Mouse (Mus musculus): Measurements from ENCODE around the gene Mettl5. TPM values are rescaled to one million over a fixed set of nuclear protein-coding genes. Genes with fewer than 3 reads are reported as not detected.
"Not testable (repeated sequence)": the region's sequence is repeated elsewhere in the genome, so short reads cannot be mapped to it uniquely, and the experiment has no call there.

Mettl5 gene
- 24.6 and 26.9 TPM in 2 replicates for polyA plus RNA-seq (2015; fragmentation: Nextera tagmentation; extraction: Ambion mirVana)

- Histone ChIP-seq H3K9ac (ENCODE audit: low read depth, low read length) (peak within 1 kb of the TSS; percentile 78), H3K27me3 (replicated peaks; ENCODE audit: control insufficient read depth, insufficient read depth, low read length) (no peaks in the 10 kb centered on the region), H3K27ac (ENCODE audit: low read depth, low read length) (peak within 1 kb of the TSS; percentile 74), H3K4me3 (ENCODE audit: low read depth, low read length) (peak within 1 kb of the TSS; percentile 68), H3K4me1 (replicated peaks; ENCODE audit: control insufficient read depth, insufficient read depth, low read length) (no peaks in the 10 kb centered on the region), H3K9me3 (ENCODE audit: control insufficient read depth) (no peaks in the 10 kb centered on the region), H3K4me2 (replicated peaks; ENCODE audit: low read depth) (peak within 1 kb of the TSS; percentile 85), H3K36me3 (ENCODE audit: control insufficient read depth, insufficient read depth) (no peaks in the 10 kb centered on the region)
- TF ChIP-seq CTCF (IDR thresholded peaks at IDR 0.05; ENCODE audit: low read depth), result peak; percentile 78
- WGBS, result 1% methylated on average over 45 of the region's 45 CpGs
- peak; percentile 94 for ATAC-seq
Measured at GRCm38 (mm10) chr2:69885451-69886305, at the start of gene Mettl5. TSS of gene Mettl5 (minus strand) at chr2:69885615.

DNA sequence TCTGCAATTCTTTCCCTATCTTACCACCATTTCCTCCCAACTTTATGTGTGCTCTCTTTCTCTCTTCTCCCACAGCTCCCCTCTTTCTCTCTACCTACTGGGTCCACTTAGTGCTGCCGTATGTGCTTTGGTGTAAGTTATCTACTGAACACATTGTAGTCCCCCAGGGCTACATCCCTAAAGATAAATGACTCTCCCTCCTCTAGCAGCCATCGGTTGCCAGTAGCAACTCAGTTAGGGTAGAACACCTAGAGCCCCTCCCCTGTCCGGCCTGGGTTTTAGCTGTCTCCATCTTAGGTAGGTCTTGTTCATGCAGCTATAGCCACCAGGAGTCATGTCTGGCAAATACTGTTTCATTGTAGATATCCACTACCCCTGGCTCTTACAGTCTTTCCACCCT is 39.5 kb upstream of the Mettl5 start:
- H3K27me3 ChIP-seq (replicated peaks; ENCODE audit: control insufficient read depth, insufficient read depth, low read length), result no peaks in the 10 kb centered on the region
- peaks cover 45% of the 10 kb centered on the region for H3K36me3 ChIP-seq (ENCODE audit: control insufficient read depth, insufficient read depth)
- no peak overlapping the region for H3K4me3 ChIP-seq (ENCODE audit: low read depth, low read length)
- no peaks in the 10 kb centered on the region for H3K9me3 ChIP-seq (ENCODE audit: control insufficient read depth)
- ATAC-seq, result no peak
- 73% methylated on average over 3 of the region's 3 CpGs for WGBS
- no peaks in the 10 kb centered on the region for H3K4me1 ChIP-seq (replicated peaks; ENCODE audit: control insufficient read depth, insufficient read depth, low read length)
- no peak overlapping the region for H3K9ac ChIP-seq (ENCODE audit: low read depth, low read length)
- H3K27ac ChIP-seq (ENCODE audit: low read depth, low read length), result no peak overlapping the region
- H3K4me2 ChIP-seq (replicated peaks; ENCODE audit: low read depth), result no peak overlapping the region
- TF ChIP-seq CTCF (IDR thresholded peaks at IDR 0.05; ENCODE audit: low read depth), result no peak

- WGBS, result 90% methylated on average over 3 of the region's 3 CpGs
Measured at GRCm38 (mm10) chr2:69917301-69917700, 31.9 kb upstream of the Mettl5 start.

GRCm38 (mm10) chr2:69912801-69913200 is 27.4 kb upstream of the Mettl5 start:
- TF ChIP-seq CTCF (IDR thresholded peaks at IDR 0.05; ENCODE audit: low read depth), result no peak
- ATAC-seq, result no peak
- H3K27ac ChIP-seq (ENCODE audit: low read depth, low read length), result no peak overlapping the region
- H3K36me3 ChIP-seq (ENCODE audit: control insufficient read depth, insufficient read depth), result peaks cover 16% of the 10 kb centered on the region; the same call in 1 of the 2 replicates
- no peaks in the 10 kb centered on the region for H3K9me3 ChIP-seq (ENCODE audit: control insufficient read depth)
- no peak overlapping the region for H3K4me2 ChIP-seq (replicated peaks; ENCODE audit: low read depth)
- 53% methylated on average over 2 of the region's 2 CpGs for WGBS
- H3K27me3 ChIP-seq (replicated peaks; ENCODE audit: control insufficient read depth, insufficient read depth, low read length), result no peaks in the 10 kb centered on the region
- no peaks in the 10 kb centered on the region for H3K4me1 ChIP-seq (replicated peaks; ENCODE audit: control insufficient read depth, insufficient read depth, low read length)
- H3K4me3 ChIP-seq (ENCODE audit: low read depth, low read length), result no peak overlapping the region
- no peak overlapping the region for H3K9ac ChIP-seq (ENCODE audit: low read depth, low read length)

More at GRCm38 (mm10) chr2:69917301-69917700, 31.9 kb upstream of the Mettl5 start:
- Histone ChIP-seq H3K4me1 (replicated peaks; ENCODE audit: control insufficient read depth, insufficient read depth, low read length) (no peaks in the 10 kb centered on the region), H3K9me3 (ENCODE audit: control insufficient read depth) (no peaks in the 10 kb centered on the region), H3K9ac (ENCODE audit: low read depth, low read length) (no peak overlapping the region), H3K27me3 (replicated peaks; ENCODE audit: control insufficient read depth, insufficient read depth, low read length) (no peaks in the 10 kb centered on the region), H3K27ac (ENCODE audit: low read depth, low read length) (no peak overlapping the region), H3K4me2 (replicated peaks; ENCODE audit: low read depth) (no peak overlapping the region), H3K36me3 (ENCODE audit: control insufficient read depth, insufficient read depth) (peaks cover 29% of the 10 kb centered on the region), H3K4me3 (ENCODE audit: low read depth, low read length) (no peak overlapping the region)
- TF ChIP-seq CTCF (IDR thresholded peaks at IDR 0.05; ENCODE audit: low read depth), result no peak
- ATAC-seq, result 0 out of 2 replicates have a peak, but pooled peaks have one; percentile 33

DNA sequence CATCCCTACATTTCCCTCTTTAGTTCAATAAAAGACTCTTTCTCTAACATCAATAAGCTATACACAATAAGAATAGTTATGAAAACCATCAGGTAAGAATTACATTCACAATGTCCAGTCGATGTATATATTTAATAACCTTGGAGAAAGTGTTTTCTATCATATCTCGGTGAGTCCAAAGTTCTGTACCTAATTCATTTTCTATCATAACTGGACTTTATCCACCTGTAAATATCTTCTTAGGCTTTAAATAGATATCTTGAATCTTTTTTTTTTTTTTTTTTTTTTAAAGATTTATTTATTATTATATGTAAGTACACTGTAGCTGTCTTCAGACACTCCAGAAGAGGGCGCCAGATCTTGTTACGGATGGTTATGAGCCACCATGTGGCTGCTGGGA is 22.0 kb upstream of the Mettl5 start:
- 66% methylated on average over 4 of the region's 4 CpGs for WGBS

DNA sequence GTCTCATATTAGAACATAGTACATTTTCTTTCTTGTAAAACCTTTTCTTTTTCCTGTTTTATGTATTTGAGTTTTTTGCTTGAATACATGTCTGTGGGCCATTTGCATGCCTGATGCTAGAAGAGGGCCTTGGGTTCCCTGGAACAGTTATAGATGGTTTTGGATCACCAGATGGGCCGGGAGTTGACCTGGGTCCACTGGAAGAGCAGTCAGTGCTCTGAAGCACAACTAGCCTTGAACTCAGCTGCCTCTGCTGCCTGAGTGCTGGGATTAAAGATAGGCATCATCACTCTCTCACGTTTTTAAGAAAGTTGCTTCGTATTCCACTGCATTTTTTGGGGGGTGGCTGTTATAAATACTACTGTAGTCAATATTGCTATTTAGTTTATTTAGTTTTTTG is 18.1 kb upstream of the Mettl5 start:
- Histone ChIP-seq H3K4me1 (replicated peaks; ENCODE audit: control insufficient read depth, insufficient read depth, low read length) (no peaks in the 10 kb centered on the region), H3K27ac (ENCODE audit: low read depth, low read length) (no peak overlapping the region), H3K4me2 (replicated peaks; ENCODE audit: low read depth) (no peak overlapping the region), H3K9ac (ENCODE audit: low read depth, low read length) (no peak overlapping the region), H3K9me3 (ENCODE audit: control insufficient read depth) (no peaks in the 10 kb centered on the region), H3K27me3 (replicated peaks; ENCODE audit: control insufficient read depth, insufficient read depth, low read length) (no peaks in the 10 kb centered on the region), H3K4me3 (ENCODE audit: low read depth, low read length) (no peak overlapping the region), H3K36me3 (ENCODE audit: control insufficient read depth, insufficient read depth) (peaks cover 5% of the 10 kb centered on the region; the same call in 1 of the 2 replicates)
- TF ChIP-seq CTCF (IDR thresholded peaks at IDR 0.05; ENCODE audit: low read depth), result no peak
- ATAC-seq, result no peak
- 97% methylated on average over 3 of the region's 3 CpGs for WGBS

More for the DNA sequence above, 22.0 kb upstream of the Mettl5 start:
- peak; percentile 60; the same call in 1 of the 2 replicates for ATAC-seq
- H3K4me1 ChIP-seq (replicated peaks; ENCODE audit: control insufficient read depth, insufficient read depth, low read length); H3K9ac ChIP-seq (ENCODE audit: low read depth, low read length); H3K4me3 ChIP-seq (ENCODE audit: low read depth, low read length); H3K27me3 ChIP-seq (replicated peaks; ENCODE audit: control insufficient read depth, insufficient read depth, low read length); H3K4me2 ChIP-seq (replicated peaks; ENCODE audit: low read depth); H3K27ac ChIP-seq (ENCODE audit: low read depth, low read length); H3K36me3 ChIP-seq (ENCODE audit: control insufficient read depth, insufficient read depth); H3K9me3 ChIP-seq (ENCODE audit: control insufficient read depth): not testable (repeated sequence)

All from intestine, postnatal 0 days (tissue).